Mouse (Mus musculus) MEL (cell line): ENCODE measurements around the gene Slc43a1. TPM values are rescaled to one million over a fixed set of nuclear protein-coding genes. Genes with fewer than 3 reads are reported as not detected.

Source experiments
- DNase-seq: peaks from one replicate; pipeline ENCODE4 v3.0.0; 2011; ENCODE audit warnings: low read depth, low spot score
- H3K27ac ChIP-seq: 2 replicates; pipeline ENCODE4 v1.5.1; 2012; ENCODE audit warnings: low read depth, mild to moderate bottlenecking, control low read depth, low read length, moderate library complexity; ENCODE audit not compliant: control insufficient read depth
- H3K27me3 ChIP-seq, 2 experiments: fragments of 150-350 bp in 1 of 2; sonication (generic) in 1 of 2; 2 replicates each; pipeline ENCODE4 v1.6.1; 2012; ENCODE audit warnings: low read length in 2 of 2, mild to moderate bottlenecking in 2 of 2, improper control_type of control experiment in 1 of 2, moderate library complexity in 1 of 2; ENCODE audit not compliant: insufficient read depth in 2 of 2, control insufficient read depth in 1 of 2
- H3K36me3 ChIP-seq, 2 experiments: 2 replicates each; pipeline ENCODE4 v1.6.1; 2012 to 2014; ENCODE audit warnings: low read length in 2 of 2, improper control_type of control experiment in 1 of 2, inconsistent platforms in 1 of 2, mild to moderate bottlenecking in 1 of 2; ENCODE audit not compliant: insufficient read depth in 2 of 2, control insufficient read depth in 1 of 2
- H3K4me1 ChIP-seq, 2 experiments: fragments of 150-350 bp in 1 of 2; sonication (generic) in 1 of 2; 2 replicates each; pipeline ENCODE4 v1.6.1; 2012; ENCODE audit warnings: low read length in 2 of 2, improper control_type of control experiment in 1 of 2, mild to moderate bottlenecking in 1 of 2; ENCODE audit not compliant: insufficient read depth in 2 of 2, control insufficient read depth in 1 of 2
- H3K4me3 ChIP-seq, 2 experiments: fragments of 150-350 bp in 1 of 2; sonication (generic) in 1 of 2; 2 replicates each; pipeline ENCODE4 v1.5.1; 2012; ENCODE audit warnings: low read depth in 2 of 2, low read length in 2 of 2, mild to moderate bottlenecking in 2 of 2, moderate library complexity in 2 of 2, control low read depth in 1 of 2, improper control_type of control experiment in 1 of 2; ENCODE audit not compliant: control insufficient read depth in 1 of 2, insufficient read depth in 1 of 2
- H3K79me2 ChIP-seq: 2 replicates; pipeline ENCODE4 v1.6.1; 2012; ENCODE audit warnings: mild to moderate bottlenecking, low read length, moderate library complexity; ENCODE audit not compliant: control insufficient read depth, poor library complexity, insufficient read depth
- H3K9ac ChIP-seq: 2 replicates; pipeline ENCODE4 v1.6.1; 2012; ENCODE audit warnings: low read depth, mild to moderate bottlenecking, control low read depth, low read length, moderate library complexity; ENCODE audit not compliant: control insufficient read depth, poor library complexity, severe bottlenecking
- H3K9me3 ChIP-seq: fragments of 150-350 bp; sonication (generic); replicated peaks from 2 replicates; pipeline ENCODE4 v1.6.1; 2012; ENCODE audit warnings: mild to moderate bottlenecking, low read length, improper control_type of control experiment, moderate library complexity; ENCODE audit not compliant: insufficient read depth
- BHLHE40 ChIP-seq: IDR thresholded peaks from 2 replicates; pipeline ENCODE4 v1.6.1; 2012; ENCODE audit warnings: low read depth, mild to moderate bottlenecking, inconsistent platforms, low read length, improper control_type of control experiment, borderline replicate concordance
- CHD1 ChIP-seq: IDR thresholded peaks from 2 replicates; pipeline ENCODE4 v1.6.1; 2012; ENCODE audit warnings: low read depth, mild to moderate bottlenecking, inconsistent platforms, low read length, improper control_type of control experiment
- CTCF ChIP-seq, 3 experiments: IDR thresholded peaks in 2 of 3; conservative IDR thresholded peaks in 1 of 3; 2 replicates each; pipeline ENCODE4 v1.5.1; 2011 to 2012; ENCODE audit warnings: low read length in 3 of 3, low read depth in 2 of 3, mild to moderate bottlenecking in 2 of 3, improper control_type of control experiment in 1 of 3, inconsistent platforms in 1 of 3, mixed read lengths in 1 of 3, moderate library complexity in 1 of 3; ENCODE audit not compliant: control insufficient read depth in 1 of 3, insufficient read depth in 1 of 3, poor library complexity in 1 of 3, severe bottlenecking in 1 of 3
- ETS1 ChIP-seq: IDR thresholded peaks from 2 replicates; pipeline ENCODE4 v1.6.1; 2012; ENCODE audit warnings: low read depth, mild to moderate bottlenecking, inconsistent platforms, low read length, improper control_type of control experiment, moderate library complexity
- KAT2A ChIP-seq: conservative IDR thresholded peaks from 2 replicates; pipeline ENCODE4 v1.6.1; 2012; ENCODE audit warnings: low read depth, low read length, improper control_type of control experiment, inconsistent platforms
- MAFK ChIP-seq: IDR thresholded peaks from 2 replicates; pipeline ENCODE4 v1.6.1; 2011; ENCODE audit warnings: low read depth, mild to moderate bottlenecking, low read length, improper control_type of control experiment, borderline replicate concordance
- MAX ChIP-seq: IDR thresholded peaks from 2 replicates; pipeline ENCODE4 v1.6.1; 2011; ENCODE audit warnings: low read length, improper control_type of control experiment
- MAZ ChIP-seq: IDR thresholded peaks from 2 replicates; pipeline ENCODE4 v1.6.1; 2012; ENCODE audit warnings: low read depth, mild to moderate bottlenecking, inconsistent platforms, low read length, improper control_type of control experiment
- MXI1 ChIP-seq: IDR thresholded peaks from 2 replicates; pipeline ENCODE4 v1.6.1; 2011; ENCODE audit warnings: mild to moderate bottlenecking, low read depth, low read length, improper control_type of control experiment
- MYC ChIP-seq: IDR thresholded peaks from 2 replicates; pipeline ENCODE4 v1.6.1; 2011; ENCODE audit warnings: low read depth, mild to moderate bottlenecking, low read length, improper control_type of control experiment, moderate library complexity
- NRF1 ChIP-seq: IDR thresholded peaks from 2 replicates; pipeline ENCODE4 v1.6.1; 2014; ENCODE audit warnings: low read depth, mild to moderate bottlenecking, inconsistent platforms, low read length, improper control_type of control experiment, moderate library complexity; ENCODE audit not compliant: poor library complexity, insufficient read depth, severe bottlenecking
- POLR2A ChIP-seq, 2 experiments: IDR thresholded peaks; 2 replicates each; pipeline ENCODE4 v1.6.1; 2011 to 2012; ENCODE audit warnings: low read length in 2 of 2, mild to moderate bottlenecking in 2 of 2, control low read depth in 1 of 2, improper control_type of control experiment in 1 of 2, low read depth in 1 of 2, moderate library complexity in 1 of 2; ENCODE audit not compliant: control insufficient read depth in 1 of 2, insufficient read depth in 1 of 2, poor library complexity in 1 of 2
- POLR2AphosphoS2 ChIP-seq: IDR thresholded peaks from 2 replicates; pipeline ENCODE4 v1.6.1; 2011; ENCODE audit warnings: low read length, improper control_type of control experiment
- RAD21 ChIP-seq: IDR thresholded peaks from 2 replicates; pipeline ENCODE4 v1.6.1; 2011; ENCODE audit warnings: mild to moderate bottlenecking, low read depth, low read length, improper control_type of control experiment
- RCOR1 ChIP-seq: IDR thresholded peaks from 2 replicates; pipeline ENCODE4 v1.6.1; 2012; ENCODE audit warnings: low read depth, mild to moderate bottlenecking, inconsistent platforms, low read length, improper control_type of control experiment
- SMC3 ChIP-seq: IDR thresholded peaks from 2 replicates; pipeline ENCODE4 v1.6.1; 2011; ENCODE audit warnings: low read depth, low read length, improper control_type of control experiment
- TAL1 ChIP-seq: IDR thresholded peaks from 2 replicates; pipeline ENCODE4 v1.6.1; 2012; ENCODE audit warnings: mild to moderate bottlenecking, inconsistent platforms, low read length, moderate library complexity, mixed read lengths
- TBP ChIP-seq: IDR thresholded peaks from 2 replicates; pipeline ENCODE4 v1.8.0; 2011; ENCODE audit warnings: low read depth, low read length, improper control_type of control experiment
- TCF12 ChIP-seq: IDR thresholded peaks from 2 replicates; pipeline ENCODE4 v1.6.1; 2014; ENCODE audit warnings: low read depth, mild to moderate bottlenecking, inconsistent platforms, low read length, improper control_type of control experiment, moderate library complexity
- USF1 ChIP-seq: IDR thresholded peaks from 2 replicates; pipeline ENCODE4 v1.6.1; 2014; ENCODE audit warnings: low read depth, mild to moderate bottlenecking, inconsistent platforms, low read length, improper control_type of control experiment, moderate library complexity
- USF2 ChIP-seq, 2 experiments: IDR thresholded peaks; 2 replicates each; pipeline ENCODE4 v1.6.1; 2011 to 2012; ENCODE audit warnings: improper control_type of control experiment in 2 of 2, low read length in 2 of 2, borderline replicate concordance in 1 of 2, inconsistent platforms in 1 of 2, low read depth in 1 of 2, mild to moderate bottlenecking in 1 of 2; ENCODE audit not compliant: insufficient read depth in 1 of 2
- ZC3H11A ChIP-seq: IDR thresholded peaks from 2 replicates; pipeline ENCODE4 v1.6.1; 2012; ENCODE audit warnings: low read depth, mild to moderate bottlenecking, inconsistent platforms, low read length, improper control_type of control experiment
- ZNF384 ChIP-seq: IDR thresholded peaks from 2 replicates; pipeline ENCODE4 v1.6.1; 2012; ENCODE audit warnings: low read depth, mild to moderate bottlenecking, inconsistent platforms, low read length, improper control_type of control experiment
- polyA plus RNA-seq, 2 experiments: library from polyadenylated mRNA; stranded (reverse) in 1 of 2; unstranded in 1 of 2; fragments of >175 nt in 1 of 2; fragments of >200 nt in 1 of 2; gene quantifications; 2 replicates each; pipeline versions ENCODE4 v1.2.1 to v1.2.4; 2012; ENCODE audit warnings: low replicate concordance in 2 of 2, low read depth in 1 of 2; ENCODE audit not compliant: insufficient read length in 2 of 2, insufficient read depth in 1 of 2, missing spikeins in 1 of 2
- total RNA-seq: library from RNA; depleted of rRNA; stranded (reverse); fragments of 300-350 nt; gene quantifications from 2 replicates; pipeline ENCODE4 v1.2.3, GENCODE M21; 2012

Gene Slc43a1
- total and polyA plus RNA-seq, 3 experiments = 69.8 to 131 (median 108) TPM

DNA sequence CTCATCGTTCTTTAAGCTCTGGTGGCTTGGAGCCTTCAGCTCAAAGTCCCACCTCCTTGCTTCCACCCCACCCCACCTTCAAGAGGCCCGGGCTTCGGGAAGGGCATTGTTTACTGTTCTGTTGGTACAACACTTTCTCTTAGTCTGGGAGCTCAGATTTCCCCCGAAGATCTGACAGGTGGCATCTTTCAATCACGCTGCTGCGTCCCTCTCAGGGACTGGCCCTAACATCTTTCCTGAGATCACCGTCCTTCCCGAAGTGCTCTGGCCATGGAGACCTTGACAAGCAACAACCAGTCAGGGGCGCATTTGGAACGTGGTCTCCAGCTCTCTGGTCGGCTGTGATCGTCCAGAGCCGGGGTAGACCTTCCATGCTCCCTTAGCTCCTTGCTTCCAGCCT is 16.1 kb upstream of the Slc43a1 start, which contains the start of gene Smtnl1:
Gene Smtnl1 (minus strand): TSS at position 101 of the 400 bp plus-strand sequence.
- Histone ChIP-seq H3K9me3 (no peaks in the 10 kb centered on the region), H3K4me1 (peaks cover 5 to 22% of the 10 kb centered on the region in 2 experiments; a peak in 3 of 4 replicates), H3K9ac (no peak within 1 kb of the TSS), H3K27ac (no peak within 1 kb of the TSS), H3K36me3 (peaks cover 0 to 2% of the 10 kb centered on the region in 2 experiments; a peak in 2 of 4 replicates), H3K79me2 (peaks cover 7% of the 10 kb centered on the region), H3K4me3 (no peak within 1 kb of the TSS), H3K27me3 (no peaks in the 10 kb centered on the region)
- DNase-seq = no peak
- TF ChIP-seq POLR2A (IDR thresholded peaks at IDR 0.05; ENCODE audit: control insufficient read depth in 1 of 2, insufficient read depth in 1 of 2, low read depth in 1 of 2, low read length in 2 of 2, poor library complexity in 1 of 2) = no peak
- no peak for TF ChIP-seq MXI1
- TF ChIP-seq BHLHE40 = no peak
- no peak for TF ChIP-seq CTCF (IDR thresholded peaks at IDR 0.05 in 2 of 3, conservative IDR thresholded peaks at IDR 0.05 in 1 of 3; ENCODE audit: control insufficient read depth in 1 of 3, insufficient read depth in 1 of 3, low read depth in 2 of 3, low read length in 3 of 3, poor library complexity in 1 of 3, severe bottlenecking in 1 of 3)
- no peak for TF ChIP-seq USF2 (IDR thresholded peaks at IDR 0.05; ENCODE audit: borderline replicate concordance in 1 of 2, insufficient read depth in 1 of 2, low read depth in 1 of 2, low read length in 2 of 2)
- no peak for TF ChIP-seq TCF12
- no peak for TF ChIP-seq TAL1
- TF ChIP-seq RCOR1 = no peak
- no peak for TF ChIP-seq MAFK
- no peak for TF ChIP-seq NRF1

DNA sequence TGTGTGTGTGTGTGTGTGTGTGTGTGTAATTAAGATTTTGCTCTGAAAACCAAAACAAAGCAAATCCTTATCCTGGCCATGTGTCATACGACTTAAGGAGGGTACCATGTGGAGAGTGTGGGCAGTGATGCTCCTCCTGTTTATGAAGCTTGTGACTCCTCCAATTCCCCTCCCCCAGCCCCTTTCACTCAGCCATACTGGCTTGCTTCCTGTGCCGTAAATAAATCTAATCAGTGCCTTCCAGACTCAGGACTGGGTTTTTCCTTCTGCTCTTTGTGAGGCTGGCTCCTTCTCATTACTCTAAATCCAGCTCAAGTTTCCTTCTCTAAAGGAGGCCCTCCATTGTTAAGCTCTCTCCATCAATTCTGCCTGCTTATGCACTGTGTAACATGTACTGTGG is 15.4 kb upstream of the Slc43a1 start:
- no peaks in the 10 kb centered on the region for H3K27me3 ChIP-seq

GRCm38 (mm10) chr2:84826488-84827282 is 12.0 kb upstream of the Slc43a1 start, which contains the start of gene Timm10:
TSS of gene Timm10 (plus strand) at chr2:84826997.
- Histone ChIP-seq H3K4me1 (peaks cover 0 to 17% of the 10 kb centered on the region in 2 experiments; a peak in 2 of 4 replicates), H3K79me2 (peaks cover 16% of the 10 kb centered on the region), H3K27ac (peak within 1 kb of the TSS; percentile 78), H3K9ac (peak within 1 kb of the TSS; percentile 96), H3K9me3 (no peaks in the 10 kb centered on the region), H3K27me3 (no peaks in the 10 kb centered on the region), H3K4me3 (peak within 1 kb of the TSS; percentile 74 to 99), H3K36me3 (peaks cover 0 to 11% of the 10 kb centered on the region in 2 experiments; a peak in 2 of 4 replicates)
- DNase-seq = peak; percentile 96
- TF ChIP-seq USF2 (IDR thresholded peaks at IDR 0.05; ENCODE audit: borderline replicate concordance in 1 of 2, insufficient read depth in 1 of 2, low read depth in 1 of 2, low read length in 2 of 2) (no peak), ZC3H11A (no peak), TAL1 (no peak), RAD21 (no peak), POLR2AphosphoS2 (no peak), CHD1 (no peak), TCF12 (peak; percentile 51; the same call in 1 of the 2 replicates), MYC (peak; percentile 100), SMC3 (no peak), MAX (peak; percentile 98), MAFK (no peak), KAT2A (peak; percentile 89), ETS1 (peak; percentile 69; the same call in 1 of the 2 replicates), USF1 (peak; percentile 82), ZNF384 (peak; percentile 71; the same call in 1 of the 2 replicates), TBP (peak; percentile 94)

More for the DNA sequence above, 15.4 kb upstream of the Slc43a1 start:
- no peak overlapping the region for H3K9ac ChIP-seq
- peak; percentile 43 for DNase-seq
- no peak overlapping the region for H3K27ac ChIP-seq
- no peak overlapping the region for H3K4me3 ChIP-seq
- TF ChIP-seq TAL1 (peak; percentile 51), MAFK (no peak), ETS1 (no peak), MAZ (no peak)
- TF ChIP-seq, all 39 proteins: peak for 1
- Histone ChIP-seq H3K4me1 (peaks cover 5 to 25% of the 10 kb centered on the region in 2 experiments; a peak in 3 of 4 replicates), H3K79me2 (peaks cover 13% of the 10 kb centered on the region), H3K36me3 (peaks cover 0 to 5% of the 10 kb centered on the region in 2 experiments; a peak in 2 of 4 replicates), H3K9me3 (no peaks in the 10 kb centered on the region)
